Mouse (Mus musculus) retina, postnatal 7 days (tissue): ENCODE measurements around the gene Chd8.

ENCODE experiments used
- DNase-seq: peaks from one replicate; pipeline ENCODE4 v3.0.0-alpha.2; 2012; ENCODE audit warnings: low read depth, low spot score

Chd8 gene

DNA sequence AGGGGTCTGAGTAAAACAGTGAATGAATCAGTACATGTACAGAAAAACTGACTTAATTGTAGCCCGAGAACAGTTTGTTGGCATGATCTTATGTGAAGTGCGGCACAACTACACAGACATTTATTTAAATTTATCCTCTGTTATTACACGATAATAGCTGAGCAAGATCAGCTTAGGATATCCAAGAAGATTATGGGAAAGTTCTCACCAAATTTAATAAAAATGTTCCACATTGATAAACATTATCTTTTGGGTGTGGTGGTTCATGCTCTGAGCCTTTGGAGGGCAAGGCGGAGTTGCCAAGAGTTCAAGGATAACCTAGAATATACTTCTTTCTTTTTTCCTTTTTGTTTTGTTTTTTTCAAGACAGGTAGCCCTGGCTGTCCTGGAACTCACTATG lies 58.2 kb downstream of the Chd8 start:
- no peak for DNase-seq

DNA sequence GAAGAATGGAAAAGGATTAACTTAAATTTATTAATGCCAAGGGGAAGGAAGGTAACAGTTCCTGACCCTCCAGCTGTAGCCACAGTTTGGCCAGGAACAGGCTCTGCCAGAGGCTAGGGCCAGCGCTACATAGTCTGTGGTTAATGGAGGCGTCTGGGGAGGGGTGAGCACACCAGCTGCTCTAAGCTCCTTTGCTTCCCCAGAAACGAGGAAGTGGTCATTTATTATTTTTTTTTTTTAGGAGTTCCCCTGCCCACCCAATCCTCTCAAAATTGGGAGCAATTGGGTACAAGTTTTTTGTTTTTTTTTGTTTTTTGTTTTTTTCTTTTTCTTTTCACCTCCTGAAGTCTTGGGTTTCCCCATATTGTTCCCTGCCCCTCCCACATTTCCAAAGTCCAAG lies 59.4 kb downstream of the Chd8 start:
- DNase-seq, result no peak

GRCm38 (mm10) chr14:52197156-52197878 lies 60.3 kb downstream of the Chd8 start, which contains the start of gene Supt16:
Gene Supt16, minus strand, starts transcription at chr14:52197416.
- DNase-seq, result peak; percentile 75

DNA sequence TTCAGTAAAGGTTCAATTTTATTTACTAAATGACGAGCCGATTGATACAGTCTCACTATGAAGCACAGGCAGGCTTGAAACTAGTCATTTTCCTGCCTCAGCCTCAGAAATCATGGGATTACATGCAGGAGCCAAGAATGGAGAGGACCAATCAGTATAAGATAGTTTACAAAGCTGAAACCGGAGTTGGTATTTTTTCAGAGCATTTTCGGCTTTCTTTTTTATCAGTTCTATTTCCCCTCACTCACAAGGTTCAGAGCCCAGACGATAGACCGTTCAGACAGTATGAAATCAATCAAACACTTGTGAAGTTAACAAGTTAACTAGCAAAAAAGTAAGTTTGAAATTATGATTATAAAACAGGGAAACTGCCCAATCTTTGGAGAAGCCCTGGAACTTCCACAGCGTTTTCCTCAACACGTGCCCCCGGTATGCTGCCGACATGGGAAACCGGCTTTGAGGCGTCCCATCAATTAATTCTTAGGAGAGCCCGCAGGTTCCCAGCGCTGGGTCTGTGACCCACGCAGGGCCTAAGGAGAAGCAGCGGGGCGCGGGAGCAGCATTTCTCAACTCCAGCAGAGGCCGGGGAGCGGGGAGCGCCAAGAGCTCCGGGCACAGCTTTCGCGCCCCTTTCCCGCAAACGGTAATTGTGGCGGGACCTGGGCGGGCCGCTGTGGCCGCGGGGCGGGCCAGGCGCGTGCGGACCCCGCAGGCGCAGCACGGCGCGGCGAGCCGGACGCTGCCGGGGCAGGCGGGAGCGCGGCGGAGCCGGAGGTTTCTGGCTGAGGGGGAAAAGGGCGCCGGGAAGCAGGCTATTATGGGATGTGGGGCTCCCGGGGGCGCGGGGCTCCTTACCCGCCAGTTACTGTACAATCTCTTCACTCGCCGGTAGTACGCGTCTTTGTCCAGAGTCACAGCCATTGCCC lies 61.1 kb downstream of the Chd8 start:
- DNase-seq, result no peak

DNA sequence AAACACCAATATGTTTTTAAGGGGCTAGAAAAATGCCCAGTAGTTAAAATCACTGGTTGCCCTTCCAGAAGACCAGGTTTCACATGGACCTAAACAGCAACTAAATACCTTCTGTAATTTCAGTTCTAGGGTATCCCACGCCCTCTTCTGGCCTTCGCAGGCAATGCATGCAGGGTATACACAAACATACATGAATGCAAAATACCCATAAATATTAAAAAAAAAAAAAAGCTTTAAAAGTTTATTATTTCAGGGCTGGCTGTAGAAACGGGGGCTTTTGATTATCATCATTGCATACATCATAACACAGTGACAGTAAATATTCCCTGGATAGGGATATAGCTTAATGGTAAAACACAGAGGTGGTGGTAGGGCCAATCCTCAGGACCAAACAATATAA lies 61.9 kb downstream of the Chd8 start:
- DNase-seq, result no peak

DNA sequence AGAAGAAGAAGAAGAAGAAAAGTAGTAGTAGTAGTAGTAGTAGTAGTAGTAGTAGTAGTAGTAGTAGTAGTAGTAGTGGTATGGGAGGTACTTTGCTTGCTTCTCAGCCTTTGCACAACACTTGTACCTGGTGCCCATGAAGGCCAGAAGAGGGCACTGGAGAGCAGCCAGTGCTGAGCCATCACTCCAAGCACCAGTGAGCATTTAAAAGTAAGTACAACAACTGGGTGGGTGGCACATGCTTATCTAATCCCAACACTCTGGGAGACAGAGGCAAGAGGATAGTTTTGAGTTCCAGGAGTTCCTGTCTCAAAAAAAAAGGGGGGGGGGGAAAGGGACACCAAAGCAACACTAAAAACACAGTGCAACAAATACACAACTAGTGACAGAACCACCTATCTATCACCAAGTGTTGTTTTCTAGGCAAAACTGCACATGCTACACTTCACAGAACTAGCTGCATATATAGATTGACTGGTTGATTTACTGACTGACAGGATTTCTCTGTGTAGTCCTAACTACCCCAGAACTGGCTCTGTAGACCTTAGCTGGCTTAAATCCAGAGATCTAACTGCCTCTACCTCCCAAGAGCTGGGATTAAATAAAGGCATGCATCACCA lies 66.7 kb downstream of the Chd8 start:
- no peak for DNase-seq

DNA sequence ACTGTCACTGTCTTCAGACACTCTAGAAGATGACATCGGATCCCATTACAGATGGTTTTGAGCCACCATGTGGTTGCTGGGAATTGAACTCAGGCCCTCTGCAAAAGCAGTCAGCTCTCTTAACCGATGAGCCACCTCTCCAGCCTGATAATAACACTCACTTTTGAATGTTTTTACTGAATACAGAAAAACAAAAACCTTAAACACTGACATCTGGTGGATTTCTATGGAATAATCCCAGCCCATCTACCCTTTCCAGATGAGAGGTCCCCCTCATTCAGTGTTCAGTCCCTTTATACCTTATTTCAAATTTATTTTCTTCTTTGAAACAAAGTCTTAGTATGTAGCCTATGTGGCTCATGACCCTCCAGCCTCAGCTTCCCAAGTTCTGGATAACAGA lies 68.1 kb downstream of the Chd8 start:
- DNase-seq, result no peak

- DNase-seq, result no peak
Measured at GRCm38 (mm10) chr14:52188788-52189187, 68.8 kb downstream of the Chd8 start.

GRCm38 (mm10) chr14:52166571-52166970 lies 91.0 kb downstream of the Chd8 start:
- no peak for DNase-seq

- DNase-seq, result no peak
Measured at GRCm38 (mm10) chr14:52160911-52161310, 96.7 kb downstream of the Chd8 start.

DNA sequence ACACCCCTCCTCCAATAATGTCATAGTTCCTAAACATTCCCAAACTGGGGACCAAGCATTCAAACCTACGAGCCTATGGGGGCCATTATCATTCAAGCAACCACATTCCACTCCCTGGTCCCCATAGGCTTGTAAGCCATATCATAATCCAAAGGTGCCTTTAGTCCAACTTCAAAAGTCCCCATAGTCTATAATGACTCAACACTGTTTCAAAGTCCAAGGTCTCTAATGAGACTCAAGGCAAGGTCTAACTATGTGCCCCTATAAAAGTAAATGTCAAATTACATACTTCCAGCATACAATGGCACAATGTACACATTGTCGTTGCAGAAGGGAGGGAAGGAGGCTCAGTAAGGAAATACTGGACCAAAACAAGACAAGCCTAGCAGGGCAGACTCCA lies 102.6 kb downstream of the Chd8 start:
- DNase-seq, result no peak

DNA sequence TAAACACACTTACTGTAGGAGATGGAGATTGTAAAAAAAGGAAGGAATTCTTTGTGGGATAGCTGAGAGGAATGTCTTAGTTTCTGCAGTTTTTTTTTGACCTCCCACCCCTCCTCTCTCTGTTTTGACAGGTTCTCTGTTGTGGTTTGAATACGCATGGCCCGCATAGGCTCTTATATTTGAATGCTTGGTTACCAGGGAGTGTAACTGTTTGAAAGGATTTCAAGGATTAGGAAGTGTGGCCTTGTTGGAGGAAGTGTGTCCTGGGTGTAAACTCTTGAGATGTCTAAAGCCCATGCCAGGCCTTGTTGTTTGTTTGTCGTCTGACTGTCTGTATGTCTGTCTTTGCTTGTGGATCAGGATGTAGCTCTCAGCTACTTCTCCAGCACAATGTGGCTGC lies 105.0 kb downstream of the Chd8 start:
- DNase-seq, result no peak

GRCm38 (mm10) chr14:52152179-52152578 lies 105.4 kb downstream of the Chd8 start:
- no peak for DNase-seq

GRCm38 (mm10) chr14:52149888-52150287 lies 107.7 kb downstream of the Chd8 start:
- DNase-seq, result no peak
